Mouse (Mus musculus) colon, adult 2 months (tissue): Measurements from ENCODE around the gene Herc6. TPM values are rescaled to one million over a fixed set of nuclear protein-coding genes. Genes with fewer than 3 reads are reported as not detected.

ENCODE experiments used
- polyA plus RNA-seq: library from polyadenylated mRNA; depleted of rRNA; stranded (reverse); fragments of >200 nt; gene quantifications from 2 replicates; pipeline ENCODE4 v1.2.3, GENCODE M21; 2012; rRNA removed

The Herc6 gene
- 5.4 and 6.2 TPM in 2 replicates for polyA plus RNA-seq

GRCm38 (mm10) chr6:57580881-57581548, at the start of gene Herc6:
Herc6 (plus strand) TSS chr6:57581000.

GRCm38 (mm10) chr6:57535386-57535936, 45.3 kb upstream of the Herc6 start, which contains the start of gene Ppm1k:
Ppm1k (minus strand) TSS chr6:57535468.

GRCm38 (mm10) chr6:57691467-57692261, 110.9 kb downstream of the Herc6 start, which contains the start of gene Pyurf:
Pyurf (minus strand) TSS chr6:57692078.

GRCm38 (mm10) chr6:57702376-57702742, 121.6 kb downstream of the Herc6 start, which contains the start of gene Lancl2:
Lancl2 (plus strand) TSS chr6:57702540.

Other genes starting within 250 kb of the Herc6 start
- gene Vmn1r17, start 217.3 kb upstream of the Herc6 start, polyA plus RNA-seq = not detected in 2 replicates
- not detected in 2 replicates for gene Vmn1r18, start 185.2 kb upstream of the Herc6 start, polyA plus RNA-seq
- gene Vmn1r19, start 177.2 kb upstream of the Herc6 start, polyA plus RNA-seq = not detected in 2 replicates
- not detected in 2 replicates for gene Vmn1r20, start 152.1 kb upstream of the Herc6 start, polyA plus RNA-seq
- 0.59 and 0.93 TPM in 2 replicates for gene Ppm1k, start 45.5 kb upstream of the Herc6 start, polyA plus RNA-seq
- gene Pyurf, start 111.1 kb downstream of the Herc6 start, polyA plus RNA-seq = 17.0 and 19.1 TPM in 2 replicates
- gene Lancl2, start 121.5 kb downstream of the Herc6 start, polyA plus RNA-seq = 2.3 and 2.8 TPM in 2 replicates
- 15.0 and 16.1 TPM in 2 replicates for gene Vopp1, start 244.2 kb downstream of the Herc6 start, polyA plus RNA-seq